Mouse (Mus musculus) brain, embryonic 14.5 days (tissue): ENCODE measurements around the gene Fam151a.

Experiments
- CTCF ChIP-seq: fragments of 200-500 bp; IDR thresholded peaks from 2 replicates; pipeline ENCODE4 v1.5.1; 2012; ENCODE audit warnings: inconsistent platforms, mild to moderate bottlenecking, moderate library complexity, borderline replicate concordance; ENCODE audit not compliant: insufficient read depth, insufficient read length; ENCODE audit errors: extremely low read depth
- POLR2A ChIP-seq: fragments of 200-500 bp; IDR thresholded peaks from 2 replicates; pipeline ENCODE4 v1.6.1; 2012; ENCODE audit warnings: mild to moderate bottlenecking, inconsistent platforms, borderline replicate concordance; ENCODE audit not compliant: poor library complexity, insufficient read depth, insufficient read length, severe bottlenecking; ENCODE audit errors: extremely low read depth

DNA sequence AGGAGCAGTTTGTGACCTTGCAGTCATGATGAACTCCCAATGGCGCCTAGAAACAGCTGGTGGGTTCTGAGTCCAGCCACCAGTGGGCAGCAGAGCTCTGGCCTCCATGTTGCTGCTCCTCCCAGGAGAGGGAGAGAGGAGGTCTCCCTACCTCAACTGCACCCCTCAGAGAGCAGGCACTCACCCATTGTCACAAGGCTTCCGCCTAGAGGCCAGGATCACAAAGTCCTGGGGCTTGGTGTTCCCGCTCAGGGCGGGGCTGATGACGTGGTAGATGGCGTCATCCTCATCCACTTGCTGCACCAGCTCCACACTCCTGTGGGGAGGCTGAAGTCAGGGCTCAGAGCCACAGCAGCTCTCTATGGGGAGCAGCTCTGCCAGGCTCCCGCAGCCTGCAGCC lies 16.0 kb downstream of the Fam151a start:
- TF ChIP-seq CTCF = peak; percentile 89
- no peak for TF ChIP-seq POLR2A
